Mouse (Mus musculus): ENCODE results near the gene Atp6v1fnb. TPM values are rescaled to one million over a fixed set of nuclear protein-coding genes. Genes with fewer than 3 reads are reported as not detected.

The Atp6v1fnb gene
- polyA plus RNA-seq (2015; fragmentation: Nextera tagmentation; extraction: Ambion mirVana) = not detected in 2 replicates

DNA sequence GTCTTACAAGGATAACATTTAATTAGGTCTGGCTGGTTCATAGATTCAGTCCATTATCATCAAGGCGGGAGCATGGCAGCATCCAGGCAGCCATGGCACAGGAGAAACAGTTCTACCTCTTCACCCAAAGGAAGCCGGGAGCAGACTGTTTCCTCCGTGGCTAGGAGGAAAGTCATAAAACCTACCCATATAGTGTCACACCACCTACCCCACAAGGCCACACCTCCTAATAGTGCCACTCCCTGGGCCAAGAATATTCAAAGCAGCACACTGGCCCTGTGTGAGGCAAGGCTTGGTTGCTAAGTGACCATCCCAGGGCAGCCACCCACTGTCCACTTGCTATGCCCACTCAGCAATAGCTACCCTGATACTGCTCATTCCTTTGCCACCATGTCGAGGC lies at the start of gene Atp6v1fnb:
Gene Atp6v1fnb (plus strand): TSS at position 301 of the 400 bp plus-strand sequence.

DNA sequence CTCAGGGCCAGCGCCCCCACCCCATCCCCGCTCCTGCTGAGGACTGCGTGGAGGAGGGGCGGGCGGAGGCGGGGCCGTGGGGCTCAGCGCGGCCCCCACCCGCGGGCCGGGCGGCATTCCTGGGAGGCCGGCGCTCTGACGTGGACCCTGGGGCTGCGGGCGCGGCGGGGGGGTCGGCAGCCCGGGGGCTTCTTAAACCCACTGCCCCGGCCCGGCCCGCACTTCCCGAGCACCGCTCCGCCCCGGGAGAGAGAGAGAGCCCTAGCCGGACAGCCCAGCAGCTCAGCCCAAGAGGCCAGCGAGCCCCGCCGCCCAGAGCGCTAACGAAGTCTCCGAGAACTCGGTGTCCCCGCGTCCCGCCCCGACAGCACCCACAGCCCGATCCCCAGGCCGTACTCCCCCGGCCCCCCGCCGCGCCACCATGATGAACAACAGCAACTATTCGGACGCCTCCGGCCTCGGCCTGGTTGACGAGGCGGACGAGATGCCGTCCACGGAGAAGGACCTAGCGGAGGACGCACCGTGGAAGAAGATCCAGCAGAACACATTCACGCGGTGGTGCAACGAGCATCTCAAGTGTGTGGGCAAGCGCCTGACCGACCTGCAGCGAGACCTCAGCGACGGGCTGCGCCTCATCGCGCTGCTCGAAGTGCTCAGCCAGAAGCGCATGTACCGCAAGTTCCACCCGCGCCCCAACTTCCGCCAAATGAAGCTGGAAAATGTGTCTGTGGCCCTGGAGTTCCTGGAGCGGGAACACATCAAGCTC lies 38.0 kb upstream of the Atp6v1fnb start, which contains the start of gene Flnc:
Gene Flnc (plus strand): TSS at position 219 of the 766 bp plus-strand sequence.

DNA sequence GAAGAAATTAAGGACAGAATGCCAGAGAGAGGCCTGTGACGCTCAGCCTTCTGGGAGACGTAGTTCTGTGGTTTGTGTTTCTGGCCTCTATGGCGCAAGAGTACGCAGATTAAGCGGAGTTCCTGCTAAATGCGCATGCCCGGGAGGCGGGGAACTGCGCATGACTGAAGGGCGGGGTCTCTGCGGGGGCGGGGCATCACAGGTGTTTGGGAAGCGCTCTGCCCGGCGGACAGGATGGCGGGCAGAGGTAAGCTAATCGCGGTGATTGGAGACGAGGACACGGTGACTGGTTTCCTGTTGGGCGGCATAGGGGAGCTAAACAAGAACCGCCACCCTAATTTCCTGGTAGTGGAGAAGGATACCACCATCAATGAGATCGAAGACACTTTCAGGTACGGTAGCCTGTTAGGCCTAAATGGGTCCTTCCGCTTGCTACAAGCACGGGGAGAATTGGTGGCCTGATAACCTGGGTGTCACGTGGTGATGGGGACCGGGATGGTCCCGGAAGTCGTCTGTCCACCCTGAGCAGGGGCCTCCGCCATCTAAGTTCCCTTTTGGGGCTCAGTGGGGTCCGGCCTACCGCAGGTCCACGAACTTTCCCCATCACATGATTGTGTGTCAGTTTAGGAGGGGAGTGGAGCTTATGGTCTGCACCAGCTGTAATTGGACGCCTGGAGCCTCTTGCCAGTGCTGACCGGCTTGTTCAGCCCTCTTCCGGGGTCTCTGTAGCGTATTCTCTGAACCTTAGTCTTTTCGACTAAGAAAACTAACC lies 3.5 kb upstream of the Atp6v1fnb start, which contains the start of gene Atp6v1f:
Gene Atp6v1f (plus strand): TSS at position 136 of the 772 bp plus-strand sequence.

DNA sequence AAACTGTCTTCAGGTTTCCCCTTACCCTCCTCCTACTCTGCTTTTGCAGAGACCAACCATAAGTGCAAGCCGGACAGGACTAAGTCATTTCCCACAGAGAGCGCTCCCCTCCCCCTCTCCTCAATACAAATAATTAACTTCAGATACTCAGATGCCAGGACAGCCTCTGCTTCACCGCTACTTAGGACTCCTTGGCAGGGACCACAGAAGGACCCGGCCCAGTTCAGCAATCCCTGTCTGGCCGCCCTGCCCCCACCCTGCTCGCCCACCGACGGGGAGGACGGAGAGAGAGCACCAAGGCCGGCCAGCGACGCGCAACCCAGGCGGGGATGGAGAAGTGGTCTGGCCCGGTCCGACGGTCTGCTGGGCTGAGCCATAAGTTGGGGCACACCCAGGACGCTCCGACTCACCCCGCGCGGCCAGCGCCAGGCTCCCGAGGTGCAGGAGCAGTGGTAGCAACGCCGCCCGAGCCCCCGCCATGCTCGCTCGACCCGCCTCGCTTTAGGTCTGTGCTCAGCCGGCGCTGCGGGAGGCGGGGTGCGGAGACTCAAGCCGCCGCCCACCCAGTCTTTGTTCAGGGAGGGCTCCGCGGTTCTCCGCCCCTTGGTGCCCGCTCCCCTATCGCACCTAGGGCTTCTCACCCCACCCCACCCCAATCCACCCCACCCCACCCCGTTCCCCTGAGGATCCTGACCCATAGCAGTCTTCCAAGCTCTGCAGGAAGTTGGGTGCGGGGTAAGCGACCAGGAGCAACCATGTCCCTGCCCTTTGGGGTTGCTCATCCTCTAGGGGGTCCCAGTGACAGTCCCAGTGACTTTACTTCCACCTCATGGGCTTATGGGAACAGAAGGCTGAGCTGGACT lies 36.4 kb downstream of the Atp6v1fnb start, which contains the start of gene Kcp:
Gene Kcp (minus strand): TSS at position 506 of the 863 bp plus-strand sequence.

Other genes with a start within 250 kb of the Atp6v1fnb start
- 40.2 and 55.8 TPM in 2 replicates for gene Hilpda, start 198.9 kb upstream of the Atp6v1fnb start, polyA plus RNA-seq (2015; fragmentation: Nextera tagmentation; extraction: Ambion mirVana)
- 0.19 TPM in 1 of 2 replicates, not detected in the other for gene Fam71f2, start 191.8 kb upstream of the Atp6v1fnb start, polyA plus RNA-seq (2015; fragmentation: Nextera tagmentation; extraction: Ambion mirVana)
- not detected in 2 replicates for gene Fam71f1, start 152.3 kb upstream of the Atp6v1fnb start, polyA plus RNA-seq (2015; fragmentation: Nextera tagmentation; extraction: Ambion mirVana)
- 419 and 516 TPM in 2 replicates for gene Calu, start 123.4 kb upstream of the Atp6v1fnb start, polyA plus RNA-seq (2015; fragmentation: Nextera tagmentation; extraction: Ambion mirVana)
- gene Opn1sw, start 83.0 kb upstream of the Atp6v1fnb start, polyA plus RNA-seq (2015; fragmentation: Nextera tagmentation; extraction: Ambion mirVana) = 3.7 and 5.1 TPM in 2 replicates
- gene Ccdc136, start 75.1 kb upstream of the Atp6v1fnb start, polyA plus RNA-seq (2015; fragmentation: Nextera tagmentation; extraction: Ambion mirVana) = 19.2 and 22.0 TPM in 2 replicates
- gene Flnc, start 38.2 kb upstream of the Atp6v1fnb start, polyA plus RNA-seq (2015; fragmentation: Nextera tagmentation; extraction: Ambion mirVana) = 40.6 and 43.1 TPM in 2 replicates
- gene Atp6v1f, start 3.7 kb upstream of the Atp6v1fnb start, polyA plus RNA-seq (2015; fragmentation: Nextera tagmentation; extraction: Ambion mirVana) = 181 and 228 TPM in 2 replicates
- gene Kcp, start 36.5 kb downstream of the Atp6v1fnb start, polyA plus RNA-seq (2015; fragmentation: Nextera tagmentation; extraction: Ambion mirVana) = 7.8 and 8.2 TPM in 2 replicates
- 5.6 and 14.5 TPM in 2 replicates for gene Irf5, start 55.2 kb downstream of the Atp6v1fnb start, polyA plus RNA-seq (2015; fragmentation: Nextera tagmentation; extraction: Ambion mirVana)
- 41.6 and 45.6 TPM in 2 replicates for gene Tnpo3, start 138.4 kb downstream of the Atp6v1fnb start, polyA plus RNA-seq (2015; fragmentation: Nextera tagmentation; extraction: Ambion mirVana)
- gene Tspan33, start 222.8 kb downstream of the Atp6v1fnb start, polyA plus RNA-seq (2015; fragmentation: Nextera tagmentation; extraction: Ambion mirVana) = 2.2 and 2.7 TPM in 2 replicates

Measured in urinary bladder, postnatal 0 days (tissue).